Mouse (Mus musculus) C2C12 (cell line): ENCODE data around the gene Mrgprd.

Experiments
- CTCF ChIP-seq: IDR thresholded peaks from one replicate; pipeline ENCODE4 v1.5.1; 2011; ENCODE audit not compliant: control insufficient read depth, insufficient read depth, insufficient read length
- MAX ChIP-seq: IDR thresholded peaks from one replicate; pipeline ENCODE4 v1.6.1; 2011; ENCODE audit warnings: mild to moderate bottlenecking, control low read depth

GRCm38 (mm10) chr7:145337889-145338288 is 23.3 kb downstream of the Mrgprd start:
- TF ChIP-seq CTCF (no peak), MAX (no peak)
